Mouse (Mus musculus) left cerebral cortex, postnatal 25 days (tissue): ENCODE results near the gene Rbfox1. TPM values are rescaled to one million over a fixed set of nuclear protein-coding genes. Genes with fewer than 3 reads are reported as not detected.

ENCODE experiments used
- DNase-seq, 2 experiments: peaks; one replicate each; pipeline ENCODE4 v3.0.0; 2022; ENCODE audit warnings: low spot score in 2 of 2, mixed read lengths in 1 of 2
- intact Hi-C: fragments of 180-260 bp; cut with DNase I; formaldehyde crosslinking; loops from one replicate; pipeline ENCODE4 v1.15.1; 2025
- total RNA-seq, 2 experiments: library from RNA; stranded (reverse); gene quantifications; 2 replicates each; pipeline ENCODE4 v1.2.3; 2021

The Rbfox1 gene
- total RNA-seq, 2 experiments from 2014 or later: 322 to 343 TPM

GRCm38 (mm10) chr16:7425386-7426089 is 1540.4 kb downstream of the Rbfox1 start:
- no peak for DNase-seq
- intact Hi-C loops: no loop called here

DNA sequence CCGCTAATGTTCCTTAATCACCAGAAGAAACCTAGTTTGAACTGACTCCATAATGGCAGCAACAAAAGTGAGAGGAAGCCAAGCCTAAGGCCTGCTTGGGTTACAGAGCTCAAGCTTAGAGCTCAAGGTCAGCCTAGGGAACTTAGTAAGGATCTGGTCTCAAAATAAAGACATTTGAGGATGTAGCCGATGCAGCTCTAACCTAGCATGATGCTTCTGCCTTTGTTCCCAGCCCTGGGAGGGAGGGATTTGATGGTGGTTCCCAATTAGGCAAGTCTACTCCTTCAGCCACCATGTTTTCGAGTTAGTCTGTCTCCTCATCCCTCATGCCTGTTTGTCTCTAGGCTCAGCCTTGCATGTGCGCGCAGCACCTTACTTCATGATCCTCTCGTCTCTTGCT is 1548.1 kb downstream of the Rbfox1 start:
- DNase-seq: no peak
- intact Hi-C loops: no loop called here

DNA sequence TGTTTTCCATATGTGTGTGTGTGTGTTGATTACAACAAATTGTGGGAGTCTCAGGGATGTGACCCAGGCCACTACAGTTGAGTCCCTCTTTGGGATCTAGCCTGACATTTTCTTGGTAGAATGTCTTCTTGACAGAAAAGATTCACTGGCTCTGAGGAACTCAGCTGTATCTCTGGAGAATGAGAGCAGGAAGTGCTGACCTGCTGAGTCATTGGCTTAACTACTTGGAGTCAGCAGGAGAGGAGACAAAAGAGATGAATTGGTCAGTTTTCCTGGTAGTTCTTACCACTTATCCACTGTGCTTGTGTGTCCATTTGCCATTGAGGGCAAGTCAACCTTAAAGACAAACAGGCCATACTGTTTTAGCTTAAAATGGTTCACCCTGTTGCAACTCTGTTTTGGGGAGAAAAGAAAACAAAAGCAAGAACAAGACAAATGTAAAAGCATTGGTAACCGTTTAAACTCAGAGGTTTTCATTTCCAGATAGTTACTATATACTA is 1561.7 kb downstream of the Rbfox1 start:
- intact Hi-C loops: no loop called here

DNA sequence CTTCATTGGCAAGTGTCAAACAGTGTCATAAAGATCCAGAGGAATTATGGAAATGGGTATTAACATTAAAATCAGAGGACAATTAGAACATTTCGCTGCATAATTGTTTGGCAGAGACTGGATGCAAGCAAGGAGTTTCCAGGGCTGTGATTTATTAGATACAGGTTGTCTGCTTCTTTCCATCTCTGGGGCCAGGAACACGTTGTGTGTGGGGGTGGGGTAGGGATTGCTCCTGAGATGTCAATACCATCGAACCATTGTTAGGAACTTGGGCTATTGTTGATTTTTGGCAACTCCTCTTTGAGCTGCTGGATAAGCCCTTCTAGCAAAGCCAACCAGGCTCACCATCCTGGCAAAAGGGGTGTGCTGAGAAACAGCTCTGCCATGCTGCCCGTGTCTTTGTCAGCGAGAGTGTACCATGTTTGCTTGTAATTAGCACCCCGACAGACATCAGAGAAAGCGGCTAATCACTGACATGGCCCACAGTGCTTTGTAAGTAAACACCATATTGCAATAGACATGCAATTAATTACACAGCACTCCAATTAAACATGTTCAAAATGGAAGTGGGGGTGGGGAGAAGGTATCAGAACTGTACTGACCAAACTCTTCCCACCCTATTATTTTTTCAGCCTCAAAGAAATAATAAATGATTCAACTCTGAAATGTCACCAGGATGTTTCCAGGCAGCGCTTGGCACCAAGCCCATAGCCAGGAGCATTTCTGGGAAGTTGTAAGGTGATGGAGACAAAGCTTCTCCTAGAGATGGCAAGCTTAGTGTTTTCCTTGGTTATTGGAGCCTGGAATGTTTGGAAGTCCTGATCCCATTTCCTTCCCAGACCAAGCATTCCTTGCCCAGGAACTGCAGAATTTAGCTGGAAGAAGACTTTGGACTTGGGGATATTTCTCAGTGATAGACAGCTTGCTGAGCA is 1562.8 kb downstream of the Rbfox1 start:
- intact Hi-C loops: no loop called here
- no peak for DNase-seq

More for the DNA sequence above, 1561.7 kb downstream of the Rbfox1 start:
- no peak for DNase-seq

- DNase-seq: no peak
- intact Hi-C loops: no loop called here
These were observed 1566.0 kb downstream of the Rbfox1 start for GRCm38 (mm10) chr16:7451193-7451592.

GRCm38 (mm10) chr16:7457571-7457970 is 1572.4 kb downstream of the Rbfox1 start:
- DNase-seq: no peak
- intact Hi-C loops: no loop called here
